Mouse (Mus musculus): ENCODE measurements around the gene Pet100. TPM values are rescaled to one million over a fixed set of nuclear protein-coding genes. Genes with fewer than 3 reads are reported as not detected.
A peak's percentile ranks its signal among the peaks of the same experiment; 100 is the strongest.
"Not testable (repeated sequence)": the region's sequence is repeated elsewhere in the genome, so short reads cannot be mapped to it uniquely, and the experiment has no call there.

The Pet100 gene
- polyA plus RNA-seq (2015; fragmentation: Nextera tagmentation; extraction: Ambion mirVana): 83.4 and 97.2 TPM in 2 replicates

DNA sequence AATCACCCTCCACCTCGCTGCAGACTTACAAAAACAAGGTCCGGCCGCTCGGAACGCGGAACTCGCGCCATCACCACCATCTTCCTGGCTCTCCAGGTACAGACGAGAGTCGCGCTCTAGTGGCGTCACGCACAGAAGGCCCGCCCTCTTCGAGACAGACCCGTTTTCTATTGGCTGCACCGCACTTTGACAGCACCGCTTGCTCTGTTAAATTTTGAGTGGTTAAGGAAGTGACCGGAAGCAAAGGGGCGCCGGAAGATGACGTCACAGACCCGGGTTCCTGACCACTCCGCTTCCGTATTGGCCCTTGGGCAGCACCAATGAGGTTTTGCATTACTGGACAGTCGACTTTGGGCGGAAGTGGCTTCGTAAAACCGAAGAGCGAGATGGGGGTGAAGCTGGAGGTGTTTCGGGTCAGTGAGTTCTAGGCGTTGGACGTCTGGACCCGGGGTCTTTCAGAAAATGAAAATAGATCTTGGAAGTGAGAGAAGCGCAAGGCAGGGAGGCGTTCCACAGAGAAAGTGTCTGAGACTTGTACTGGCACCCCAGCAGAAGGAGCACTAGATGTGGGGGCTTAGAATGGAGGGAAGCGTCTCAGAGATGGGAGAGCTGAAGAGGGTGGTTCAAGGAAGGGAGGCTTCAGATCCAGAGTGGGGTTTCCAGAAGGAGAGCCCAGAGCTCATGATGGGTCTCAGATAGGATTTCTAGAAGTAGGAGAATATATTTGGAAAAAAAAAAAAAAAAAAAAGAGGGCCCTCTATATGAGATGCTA is at the start of gene Pet100, which contains the start of gene Xab2:
TSS of gene Pet100 (plus strand) at position 350 of the 772 bp plus-strand sequence.
TSS of gene Xab2 (minus strand) at position 118 of the 772 bp plus-strand sequence.
- no peak within 1 kb of the TSS; the same call in 1 of the 2 replicates for H3K27ac ChIP-seq (replicated peaks)

DNA sequence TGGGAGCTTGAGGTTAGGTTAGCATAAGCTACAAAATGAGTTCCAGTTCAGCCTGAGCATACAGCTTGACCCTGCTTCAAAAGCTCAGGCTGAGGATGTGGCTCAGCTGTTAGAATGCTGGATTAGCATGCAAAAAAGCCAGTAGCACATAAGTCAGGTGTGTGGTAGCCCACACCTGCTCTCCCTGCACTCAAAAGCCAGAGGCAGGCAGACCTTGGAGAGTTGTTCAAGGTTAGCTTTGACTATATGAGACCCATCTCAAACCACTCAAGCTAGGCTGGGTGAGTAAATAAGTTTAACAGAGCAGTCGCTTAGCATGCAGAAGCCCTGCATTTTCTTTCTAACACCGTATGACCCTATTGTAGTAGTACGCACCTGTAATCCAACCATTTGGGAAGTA is 46.8 kb upstream of the Pet100 start:
- Histone ChIP-seq H3K27me3 (no peaks in the 10 kb centered on the region), H3K4me3 (no peak overlapping the region), H3K9ac (no peak overlapping the region), H3K4me2 (no peak overlapping the region), H3K27ac (replicated peaks) (no peak overlapping the region), H3K9me3 (no peaks in the 10 kb centered on the region), H3K4me1 (replicated peaks) (no peaks in the 10 kb centered on the region), H3K36me3 (no peaks in the 10 kb centered on the region)
- 94% methylated on average over 3 of the region's 3 CpGs for WGBS
- ATAC-seq (ENCODE audit: low FRiP score, low read depth): no peak

More for the DNA sequence above, at the start of gene Pet100, which contains the start of gene Xab2:
- Histone ChIP-seq H3K4me3 (peak within 1 kb of the TSS; percentile 61), H3K36me3 (peaks cover 18% of the 10 kb centered on the region), H3K27me3 (no peaks in the 10 kb centered on the region), H3K4me1 (replicated peaks) (peaks cover 25% of the 10 kb centered on the region), H3K4me2 (peak within 1 kb of the TSS; percentile 75), H3K9me3 (no peaks in the 10 kb centered on the region), H3K9ac (peak within 1 kb of the TSS; percentile 63)
- peak; percentile 96 for ATAC-seq (ENCODE audit: low FRiP score, low read depth)
- under 1% methylated on average over 37 of the region's 37 CpGs for WGBS

DNA sequence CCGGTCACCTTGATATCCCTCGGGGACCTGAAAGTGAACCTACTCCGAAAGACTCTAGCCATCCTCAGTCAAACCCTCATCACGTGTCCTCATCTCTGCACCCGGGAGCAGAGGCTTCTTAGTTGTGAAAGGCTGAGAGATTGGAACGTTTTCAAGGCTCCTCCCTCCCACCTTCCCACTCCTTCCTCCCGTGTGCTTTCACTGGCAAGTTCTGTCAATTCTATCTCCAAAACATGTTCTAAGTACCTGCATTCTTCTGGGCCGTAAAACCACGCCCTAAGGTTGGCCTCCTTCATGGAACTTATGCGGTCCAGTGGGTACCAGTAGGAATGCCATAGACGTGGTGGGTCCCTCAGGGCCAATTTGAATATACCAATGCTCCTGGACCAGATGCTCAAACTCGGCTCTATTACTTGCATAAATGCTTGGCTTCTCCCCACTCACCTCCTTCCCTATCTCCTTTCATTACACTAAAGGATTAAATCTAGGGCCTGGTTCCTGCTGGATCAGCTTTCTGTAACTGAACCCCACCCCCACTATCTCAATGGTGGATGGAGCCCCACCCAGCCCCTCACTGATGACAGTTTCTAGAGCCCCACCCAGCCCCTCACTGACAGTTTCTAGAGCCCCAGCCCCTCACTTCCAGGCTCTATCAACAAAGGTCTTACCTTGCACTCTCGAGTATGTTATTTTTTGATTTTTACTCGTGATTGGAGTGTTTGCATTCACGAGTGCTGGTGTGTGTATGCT is 45.0 kb upstream of the Pet100 start:
- 76% methylated on average over 15 of the region's 15 CpGs for WGBS
- Histone ChIP-seq H3K9ac (no peak overlapping the region), H3K27me3 (no peaks in the 10 kb centered on the region), H3K36me3 (no peaks in the 10 kb centered on the region), H3K4me1 (replicated peaks) (no peaks in the 10 kb centered on the region), H3K4me3 (no peak overlapping the region), H3K4me2 (no peak overlapping the region), H3K27ac (replicated peaks) (no peak overlapping the region), H3K9me3 (no peaks in the 10 kb centered on the region)
- no peak for ATAC-seq (ENCODE audit: low FRiP score, low read depth)

DNA sequence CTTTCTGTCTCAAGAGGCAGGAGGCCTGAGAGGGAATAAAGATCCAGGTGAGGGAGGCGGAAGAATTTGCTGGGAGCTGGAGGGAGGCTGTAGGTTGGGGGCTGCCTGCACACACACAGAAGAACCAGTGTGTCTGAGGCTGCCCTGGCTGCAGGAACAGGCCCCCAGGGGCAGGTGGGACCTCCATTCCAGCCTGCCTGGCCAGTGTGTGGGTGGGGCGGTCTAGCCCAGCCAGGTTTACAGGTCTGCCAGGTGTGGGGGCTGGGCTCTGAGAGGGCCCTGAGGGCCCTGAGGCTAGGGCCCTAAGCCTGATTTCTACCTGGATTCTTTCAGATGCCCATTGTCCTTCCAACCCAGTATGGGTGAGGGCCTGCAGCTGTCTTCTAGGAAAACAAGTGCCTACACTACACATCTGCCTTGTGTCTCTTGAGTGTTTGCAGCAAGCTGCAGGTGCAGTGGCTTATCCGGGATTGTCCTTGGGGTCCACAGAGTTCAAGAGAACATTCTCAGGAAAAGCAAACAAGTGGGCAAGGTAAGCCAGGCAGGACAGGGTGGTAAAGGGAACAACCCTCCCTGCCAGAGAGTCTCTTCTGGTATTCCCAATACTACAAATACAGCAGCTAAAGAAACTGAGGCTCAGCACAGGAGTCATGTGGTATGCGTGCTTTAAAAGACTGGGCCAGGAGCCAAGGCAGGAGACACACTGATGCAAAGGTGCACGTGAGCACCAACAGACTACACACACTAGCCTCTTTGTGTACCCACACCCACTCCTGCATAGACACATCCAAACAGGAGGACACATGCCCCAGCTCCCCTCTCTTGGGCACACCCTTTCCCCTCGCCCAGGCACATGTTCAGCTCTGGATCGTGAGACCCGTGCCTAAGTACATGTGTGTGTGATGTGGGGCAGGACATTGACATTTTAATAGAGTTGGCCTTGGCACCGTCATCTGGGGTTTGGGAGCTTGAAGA is 41.7 kb upstream of the Pet100 start:
- Histone ChIP-seq H3K9ac (no peak overlapping the region), H3K36me3 (no peaks in the 10 kb centered on the region), H3K4me1 (replicated peaks) (no peaks in the 10 kb centered on the region), H3K27ac (replicated peaks) (no peak overlapping the region), H3K4me3 (no peak overlapping the region), H3K27me3 (no peaks in the 10 kb centered on the region), H3K4me2 (no peak overlapping the region), H3K9me3 (no peaks in the 10 kb centered on the region)
- 88% methylated on average over 9 of the region's 9 CpGs for WGBS
- no peak for ATAC-seq (ENCODE audit: low FRiP score, low read depth)

DNA sequence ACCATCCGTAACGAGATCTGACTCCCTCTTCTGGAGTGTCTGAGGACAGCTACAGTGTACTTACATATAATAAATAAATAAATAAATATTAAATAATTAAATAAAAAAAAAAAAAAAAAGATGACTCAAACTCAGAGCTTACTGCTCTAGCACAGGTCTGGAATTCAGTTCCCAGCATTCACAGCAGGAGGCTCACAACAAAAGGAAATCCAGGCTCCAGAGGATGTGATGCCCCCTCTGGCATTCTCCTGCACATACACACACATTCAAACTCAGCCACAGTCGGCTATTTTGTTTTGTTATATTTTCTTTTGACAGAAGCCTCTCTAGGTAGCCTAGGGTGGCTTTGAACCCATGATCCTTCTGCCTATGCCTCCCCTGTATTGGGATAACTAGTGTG is 39.4 kb upstream of the Pet100 start:
- not testable (repeated sequence) for ATAC-seq (ENCODE audit: low FRiP score, low read depth); H3K4me2 ChIP-seq; H3K9ac ChIP-seq; H3K9me3 ChIP-seq; H3K4me3 ChIP-seq; H3K4me1 ChIP-seq (replicated peaks); H3K27ac ChIP-seq (replicated peaks); H3K36me3 ChIP-seq; H3K27me3 ChIP-seq
- WGBS: 97% methylated on average over 3 of the region's 3 CpGs

DNA sequence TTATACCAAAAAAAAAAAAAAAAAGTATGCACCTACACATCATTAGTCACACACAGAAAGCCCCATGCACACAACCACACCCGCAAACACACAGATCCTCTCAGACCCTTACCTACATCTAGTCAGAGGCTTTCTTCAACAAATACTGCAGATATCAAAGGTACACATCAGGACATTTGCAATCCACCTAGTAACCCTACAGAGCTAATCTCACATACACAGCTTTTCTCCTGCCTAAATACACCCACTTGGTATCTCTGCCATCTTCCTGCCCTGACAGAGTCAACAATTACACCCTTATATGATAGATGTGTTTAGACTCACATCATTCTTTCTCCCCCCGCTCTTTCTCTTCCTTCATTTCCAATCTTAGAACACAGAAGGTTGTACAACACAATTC is 34.9 kb upstream of the Pet100 start:
- Histone ChIP-seq H3K4me2 (no peak overlapping the region; the same call in 1 of the 2 replicates), H3K4me1 (replicated peaks) (no peaks in the 10 kb centered on the region; the same call in 1 of the 2 replicates), H3K27ac (replicated peaks) (no peak overlapping the region), H3K4me3 (no peak overlapping the region), H3K36me3 (no peaks in the 10 kb centered on the region), H3K9ac (no peak overlapping the region), H3K27me3 (no peaks in the 10 kb centered on the region), H3K9me3 (no peaks in the 10 kb centered on the region)
- 98% methylated on average over 2 of the region's 2 CpGs for WGBS
- ATAC-seq (ENCODE audit: low FRiP score, low read depth): no peak

DNA sequence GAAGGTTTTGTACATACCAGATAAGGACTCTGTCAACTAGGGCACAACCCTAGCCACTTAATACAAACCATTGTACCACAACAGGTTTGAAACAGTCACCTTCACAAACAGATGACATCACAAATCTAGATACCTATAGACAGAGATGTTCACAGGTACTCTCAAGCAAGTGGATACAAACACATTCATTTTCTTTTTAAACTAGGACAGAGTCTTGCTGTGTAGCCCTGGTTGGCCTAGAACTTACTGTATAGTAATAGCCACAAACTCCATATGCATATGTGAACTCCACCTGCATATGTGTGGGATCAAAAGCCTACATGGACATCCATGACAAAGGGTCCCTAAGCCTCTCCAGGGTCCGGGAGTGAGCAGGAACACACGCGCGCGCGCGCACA is 34.4 kb upstream of the Pet100 start, which contains the start of gene Camsap3:
TSS of gene Camsap3 (plus strand) at position 301 of the 398 bp plus-strand sequence.
- ATAC-seq (ENCODE audit: low FRiP score, low read depth): no peak; the same call in 1 of the 2 replicates

DNA sequence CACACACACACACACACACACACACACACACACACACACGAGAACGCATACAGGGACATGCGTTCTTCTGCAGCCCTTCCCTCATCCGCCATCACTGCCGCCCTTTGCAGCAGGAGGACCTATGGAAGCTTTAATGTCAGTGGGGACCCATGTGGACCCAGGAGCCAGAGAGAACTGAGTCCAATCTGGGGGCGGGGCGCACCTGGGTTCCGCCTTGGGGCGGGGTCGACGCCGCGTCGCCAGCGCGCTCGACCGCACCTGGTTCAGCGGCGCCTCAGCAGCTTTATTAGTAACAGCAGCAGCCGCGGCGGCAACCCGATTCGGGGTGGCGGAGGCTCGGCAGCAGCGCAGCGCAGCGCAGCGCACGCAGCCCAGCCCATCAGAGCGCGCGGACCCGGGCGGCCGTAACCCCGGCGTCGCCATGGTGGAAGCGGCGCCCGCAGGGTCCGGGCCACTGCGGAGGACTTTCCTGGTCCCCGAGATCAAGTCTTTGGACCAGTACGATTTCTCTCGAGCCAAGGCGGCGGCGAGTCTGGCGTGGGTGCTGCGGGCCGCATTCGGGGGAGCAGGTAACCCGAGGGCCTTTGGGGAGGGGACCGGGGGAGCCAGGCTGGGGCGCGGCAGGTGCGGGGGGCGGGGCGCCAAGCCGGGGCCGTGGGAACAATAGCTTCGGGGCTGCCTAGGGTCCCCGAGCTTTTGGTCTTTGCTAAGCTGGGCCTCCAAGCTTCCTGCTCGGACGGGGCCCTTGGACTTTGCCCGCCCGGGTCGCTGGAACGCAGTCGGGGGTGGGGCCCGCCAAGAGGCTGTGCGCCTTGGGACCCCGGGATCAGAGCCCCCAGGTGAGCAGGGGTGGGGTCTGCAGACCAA is 33.7 kb upstream of the Pet100 start:
- peak overlapping the region; percentile 94 for H3K9ac ChIP-seq

More for the DNA sequence above, 34.4 kb upstream of the Pet100 start, which contains the start of gene Camsap3:
- Histone ChIP-seq H3K4me2 (peak within 1 kb of the TSS; percentile 67), H3K36me3 (no peaks in the 10 kb centered on the region), H3K4me3 (peak within 1 kb of the TSS; percentile 91), H3K9me3 (no peaks in the 10 kb centered on the region), H3K4me1 (replicated peaks) (no peaks in the 10 kb centered on the region; the same call in 1 of the 2 replicates), H3K27ac (replicated peaks) (peak within 1 kb of the TSS; percentile 87), H3K27me3 (no peaks in the 10 kb centered on the region), H3K9ac (peak within 1 kb of the TSS; percentile 94)
- WGBS: 2% methylated on average over 7 of the region's 7 CpGs

DNA sequence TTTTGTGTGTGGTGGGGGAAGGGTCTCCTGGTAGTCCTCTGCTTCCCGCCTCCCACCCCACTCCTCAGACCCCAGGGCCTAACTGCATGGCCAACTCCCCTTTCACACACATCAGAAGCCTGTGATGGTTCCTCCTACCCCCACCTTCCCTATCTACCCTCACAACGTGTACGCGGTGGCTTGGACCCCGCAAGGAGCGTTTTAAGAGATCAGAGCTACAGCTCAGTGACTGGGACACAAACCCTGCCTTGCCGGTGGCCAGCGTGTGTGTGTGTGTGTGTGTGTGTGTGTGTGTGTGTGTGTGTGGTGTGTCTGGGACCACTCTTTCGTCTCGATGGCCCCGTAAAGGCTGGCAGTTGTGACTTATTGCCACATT is 33.1 kb upstream of the Pet100 start:
- H3K27ac ChIP-seq (replicated peaks): peak overlapping the region; percentile 87
- no peaks in the 10 kb centered on the region for H3K36me3 ChIP-seq
- H3K4me1 ChIP-seq (replicated peaks): peaks cover 6% of the 10 kb centered on the region
- no peaks in the 10 kb centered on the region for H3K27me3 ChIP-seq
- peak overlapping the region; percentile 91 for H3K4me3 ChIP-seq
- peak overlapping the region; percentile 67 for H3K4me2 ChIP-seq
- peak; percentile 68 for ATAC-seq (ENCODE audit: low FRiP score, low read depth)
- H3K9ac ChIP-seq: peak overlapping the region; percentile 94
- no peaks in the 10 kb centered on the region for H3K9me3 ChIP-seq
- 2% methylated on average over 11 of the region's 11 CpGs for WGBS

More for the DNA sequence above, 33.7 kb upstream of the Pet100 start:
- Histone ChIP-seq H3K36me3 (no peaks in the 10 kb centered on the region), H3K9me3 (no peaks in the 10 kb centered on the region), H3K4me3 (peak overlapping the region; percentile 91), H3K4me1 (replicated peaks) (no peaks in the 10 kb centered on the region; the same call in 1 of the 2 replicates), H3K27ac (replicated peaks) (peak overlapping the region; percentile 87), H3K27me3 (no peaks in the 10 kb centered on the region), H3K4me2 (peak overlapping the region; percentile 67)
- under 1% methylated on average over 74 of the region's 77 CpGs for WGBS
- peak; percentile 84 for ATAC-seq (ENCODE audit: low FRiP score, low read depth)

DNA sequence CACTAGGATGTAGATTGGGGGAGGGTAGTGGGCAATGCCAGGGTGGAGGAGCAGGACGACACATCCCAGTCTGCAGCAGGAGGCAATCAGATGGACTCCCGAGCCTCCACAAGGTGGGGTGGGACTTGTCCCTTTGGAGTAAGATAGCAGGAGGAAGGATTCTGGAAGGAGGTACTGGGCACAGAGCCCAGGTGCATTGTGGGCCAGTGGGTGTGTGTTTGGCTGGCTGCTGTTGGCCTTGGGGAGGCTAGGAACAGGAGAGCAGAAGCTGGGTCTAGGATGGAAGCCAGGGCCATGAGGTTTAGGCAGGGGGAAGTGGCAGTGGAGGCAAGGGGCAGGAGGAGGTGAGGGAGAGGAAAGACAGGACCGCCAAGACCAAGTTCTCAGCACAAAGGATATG is 27.9 kb upstream of the Pet100 start:
- H3K36me3 ChIP-seq: peaks cover 7% of the 10 kb centered on the region; the same call in 1 of the 2 replicates
- no peak overlapping the region for H3K27ac ChIP-seq (replicated peaks)
- H3K4me1 ChIP-seq (replicated peaks): peaks cover 14% of the 10 kb centered on the region
- H3K27me3 ChIP-seq: no peaks in the 10 kb centered on the region
- H3K4me3 ChIP-seq: no peak overlapping the region
- H3K4me2 ChIP-seq: no peak overlapping the region
- H3K9me3 ChIP-seq: no peaks in the 10 kb centered on the region
- 65% methylated on average over 3 of the region's 3 CpGs for WGBS
- no peak overlapping the region for H3K9ac ChIP-seq
- ATAC-seq (ENCODE audit: low FRiP score, low read depth): no peak

Data from hindbrain, embryonic 15.5 days (tissue).